Mouse (Mus musculus) c-Kit-negative CD71-positive TER-119-positive erythroid progenitor cells, embryonic 14.5 days (primary cell): ENCODE results near the gene Hgf.

Source experiments
- DNase-seq: peaks from one replicate; pipeline ENCODE4 v3.0.0-alpha.2; 2013; ENCODE audit warnings: low read depth, low spot score

Gene Hgf

GRCm38 (mm10) chr5:16553304-16554047 lies at the start of gene Hgf:
Gene Hgf (plus strand): TSS chr5:16553495.
- no peak for DNase-seq

- DNase-seq = no peak
Measured at GRCm38 (mm10) chr5:16506702-16507350, 46.5 kb upstream of the Hgf start.

DNA sequence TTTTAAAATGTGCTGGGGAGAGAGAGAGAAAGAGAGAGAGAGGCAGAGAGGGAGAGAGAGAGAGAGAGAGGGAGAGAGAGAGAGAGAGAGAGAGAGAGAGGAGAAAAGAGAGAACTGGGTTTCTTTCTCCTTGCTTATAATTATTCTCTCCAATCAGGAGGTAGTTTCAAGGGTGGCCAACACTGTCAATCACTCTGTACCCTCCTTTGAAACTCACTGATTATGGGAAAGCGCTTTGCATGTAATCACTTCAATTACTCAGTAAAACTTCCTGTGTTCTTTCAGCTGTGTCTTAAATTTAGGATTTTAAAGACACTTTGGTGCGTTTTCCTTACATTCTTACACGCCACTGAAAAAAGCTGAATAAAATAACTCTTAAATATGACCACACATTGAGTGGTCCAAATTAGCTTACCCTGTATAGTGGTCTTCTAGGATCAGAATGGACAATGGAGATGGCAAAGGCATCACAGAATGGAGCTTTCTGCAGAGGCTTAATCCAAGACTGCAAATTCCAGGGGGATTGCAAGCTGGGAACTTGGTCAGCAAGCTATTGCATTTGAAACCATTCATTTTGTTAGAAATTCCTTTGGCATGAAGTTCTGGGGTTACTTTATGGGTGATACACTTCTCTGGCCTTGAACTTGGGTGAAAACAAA lies 21.5 kb upstream of the Hgf start:
- DNase-seq = no peak

- DNase-seq = no peak
Measured at GRCm38 (mm10) chr5:16538067-16538466, 15.2 kb upstream of the Hgf start.

DNA sequence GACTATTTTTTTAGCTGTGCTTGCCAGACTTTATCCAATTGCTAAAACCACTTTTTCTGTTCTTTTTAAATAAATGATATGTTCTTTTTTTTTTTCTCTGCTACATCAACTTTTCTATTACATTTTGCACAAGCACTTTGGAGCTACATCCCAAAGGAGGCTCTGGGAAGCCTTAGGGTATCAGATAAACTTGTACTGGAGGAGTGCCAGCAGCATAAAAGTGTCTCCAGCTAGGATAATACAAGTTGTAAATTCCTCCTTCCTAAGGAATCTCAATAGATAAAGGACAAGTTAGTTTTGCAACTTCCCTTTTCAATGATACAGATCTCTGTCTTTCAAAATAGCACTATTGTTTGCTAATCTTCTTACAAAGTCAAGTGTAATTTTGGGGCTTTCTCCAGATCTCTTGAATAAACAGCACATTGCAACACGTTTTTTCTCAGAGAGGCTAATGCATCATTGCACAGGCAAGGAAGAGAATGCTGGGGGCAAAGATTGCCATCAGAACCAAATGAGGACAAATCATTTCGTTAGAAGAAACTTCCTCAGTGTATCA lies 11.7 kb upstream of the Hgf start:
- DNase-seq = no peak

DNA sequence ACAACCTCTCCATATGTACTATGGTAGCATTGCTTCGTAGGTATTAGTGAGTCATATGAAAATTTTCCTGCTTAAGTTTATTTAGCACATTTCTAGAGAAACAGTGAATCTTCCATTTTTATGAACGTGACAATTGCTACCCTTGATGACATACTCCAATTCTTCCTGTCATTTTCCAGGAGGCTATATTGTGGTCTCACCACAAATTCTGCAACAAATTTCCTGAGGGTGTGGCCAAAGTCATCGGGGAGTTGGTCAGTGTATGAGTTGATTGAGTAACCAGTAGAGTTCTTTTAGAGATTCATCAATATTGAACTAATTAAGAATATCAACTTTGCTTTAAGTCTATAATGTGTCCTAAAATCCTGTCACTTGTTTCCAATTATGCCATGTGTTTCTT lies 5.8 kb upstream of the Hgf start:
- DNase-seq = no peak

- DNase-seq = no peak
Measured at GRCm38 (mm10) chr5:16552647-16553046, 648 bp upstream of the Hgf start.

DNA sequence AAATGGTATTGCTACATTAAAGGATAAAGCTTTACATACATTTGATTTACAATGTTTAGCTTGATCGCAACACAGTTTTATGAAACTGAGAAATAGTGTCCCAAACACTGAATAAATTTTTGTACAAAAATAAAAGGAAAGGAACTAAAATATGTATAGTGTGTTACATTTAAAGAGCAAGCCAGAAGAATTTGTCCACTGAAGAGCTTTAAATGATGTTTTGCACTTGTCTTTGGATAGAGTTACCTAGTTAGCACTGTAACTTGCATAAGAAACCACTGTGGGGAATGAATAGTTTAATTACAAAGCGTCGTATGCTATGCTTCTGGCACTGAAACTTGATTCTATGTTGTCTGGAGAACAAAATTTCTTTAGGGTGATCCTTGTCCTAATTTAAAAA lies 7.0 kb downstream of the Hgf start:
- DNase-seq = no peak

DNA sequence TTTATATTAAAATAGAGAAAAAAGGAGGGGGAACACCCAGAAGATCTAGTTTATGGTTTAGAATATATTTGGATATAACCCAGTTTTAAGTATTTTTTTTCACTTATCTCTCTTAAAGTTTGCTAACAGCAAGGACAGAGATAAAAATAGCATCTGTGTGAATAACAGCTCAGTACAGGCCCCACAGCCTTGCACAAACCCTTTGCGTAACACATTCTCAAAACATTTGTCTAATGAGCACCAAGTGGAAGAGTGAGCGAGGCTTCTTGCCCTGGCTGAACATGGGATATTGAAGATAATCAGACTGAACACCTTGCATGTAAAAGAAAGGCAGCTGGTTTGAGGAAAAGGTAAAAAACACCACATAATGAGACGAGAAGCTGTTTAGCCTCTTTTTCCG lies 15.7 kb downstream of the Hgf start:
- DNase-seq = no peak

- DNase-seq = no peak
Measured at GRCm38 (mm10) chr5:16577882-16578742, 24.8 kb downstream of the Hgf start.

DNA sequence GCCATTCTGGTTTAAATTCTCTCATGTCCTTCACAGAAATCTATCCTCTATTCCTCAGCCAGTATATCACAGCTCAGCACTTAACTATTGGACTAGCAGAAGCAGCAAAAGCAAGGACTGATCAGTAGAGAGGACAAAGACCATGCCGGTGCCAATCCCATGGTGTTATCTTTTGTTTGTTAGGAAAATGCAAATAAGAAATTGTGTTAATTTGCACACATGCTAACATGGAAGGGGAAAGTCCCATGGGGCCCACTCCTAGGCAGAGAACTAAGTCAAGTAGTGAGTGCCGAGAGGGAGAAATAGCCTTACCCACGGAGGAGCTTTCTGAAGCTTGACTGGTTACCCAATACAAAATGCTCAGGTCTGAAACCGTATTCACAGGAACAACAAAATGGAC lies 42.4 kb downstream of the Hgf start:
- DNase-seq = no peak

DNA sequence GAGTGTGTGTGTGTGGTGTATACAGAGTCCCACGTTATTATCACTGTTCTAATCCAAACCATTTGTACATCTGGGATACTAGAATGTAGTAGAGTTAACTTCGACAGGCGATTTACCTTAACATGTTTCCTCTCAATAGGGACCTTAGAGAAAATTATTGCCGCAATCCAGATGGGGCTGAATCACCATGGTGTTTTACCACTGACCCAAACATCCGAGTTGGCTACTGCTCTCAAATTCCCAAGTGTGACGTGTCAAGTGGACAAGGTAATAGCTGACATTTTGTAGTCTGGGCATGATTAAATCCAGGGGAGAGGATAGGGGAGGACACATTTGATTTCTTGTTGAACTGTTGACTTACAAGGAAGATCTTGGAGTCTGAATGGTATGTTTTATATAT lies 44.7 kb downstream of the Hgf start:
- DNase-seq = no peak

- DNase-seq = no peak
Measured at GRCm38 (mm10) chr5:16601463-16601862, 48.2 kb downstream of the Hgf start.

GRCm38 (mm10) chr5:16632996-16633395 lies 79.7 kb downstream of the Hgf start:
- no peak for DNase-seq

DNA sequence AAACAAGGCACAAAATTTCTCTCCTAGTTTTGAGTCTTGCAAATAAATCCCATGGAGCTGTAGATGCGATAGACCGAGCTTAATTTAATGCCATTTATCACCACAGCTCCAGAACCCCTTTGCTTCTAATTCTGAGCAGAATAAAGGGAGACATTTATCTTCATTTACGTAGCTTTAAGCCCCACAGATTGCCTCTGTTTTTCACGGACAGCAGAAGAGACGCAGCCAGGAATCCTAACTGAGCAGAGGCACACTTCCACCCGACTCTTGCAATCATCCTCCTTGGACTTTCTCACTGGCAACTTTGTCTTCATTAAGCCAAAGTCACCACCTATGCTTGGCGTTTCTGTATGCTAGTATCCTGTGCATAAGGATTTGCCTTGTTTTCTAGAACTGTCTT lies 93.1 kb downstream of the Hgf start:
- no peak for DNase-seq

DNA sequence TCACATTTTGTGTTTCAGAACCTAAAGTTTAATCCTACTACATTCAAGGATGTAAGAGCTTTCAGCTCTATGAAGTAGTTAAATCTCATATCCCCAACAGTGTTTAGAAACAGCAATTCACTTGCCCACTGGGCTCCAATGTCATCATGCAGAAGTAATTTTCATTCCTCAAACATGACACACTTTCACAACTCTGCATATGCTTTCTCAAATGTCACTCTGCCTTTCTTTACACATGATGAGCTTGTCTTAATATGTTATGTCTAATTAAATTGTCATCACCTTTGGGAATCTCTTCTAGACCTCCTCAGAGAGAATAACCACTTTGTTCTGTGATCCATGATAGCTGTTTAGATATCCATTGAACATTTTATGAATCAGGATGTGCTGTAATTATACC lies 94.4 kb downstream of the Hgf start:
- no peak for DNase-seq

GRCm38 (mm10) chr5:16650240-16650639 lies 96.9 kb downstream of the Hgf start:
- DNase-seq = no peak

GRCm38 (mm10) chr5:16654022-16654421 lies 100.7 kb downstream of the Hgf start:
- no peak for DNase-seq
